Mouse (Mus musculus) bone marrow, adult 2 months (tissue): ENCODE results near the gene Mcm9.

Experiments
- CTCF ChIP-seq: fragments of 200-500 bp; IDR thresholded peaks from 2 replicates; pipeline ENCODE4 v1.5.1; 2011; ENCODE audit warnings: low read length, control low read depth; ENCODE audit not compliant: control insufficient read depth, insufficient read depth
- POLR2A ChIP-seq: fragments of 200-500 bp; IDR thresholded peaks from 2 replicates; pipeline ENCODE4 v1.6.1; 2011; ENCODE audit warnings: low read depth, mild to moderate bottlenecking, control low read depth, low read length, borderline replicate concordance; ENCODE audit not compliant: control insufficient read depth

- no peak for TF ChIP-seq CTCF
- no peak for TF ChIP-seq POLR2A
Measured at GRCm38 (mm10) chr10:53580137-53580536, 50.1 kb downstream of the Mcm9 start.
